Mouse (Mus musculus) brain, embryonic 14.5 days (tissue): ENCODE measurements around the gene Zswim7.

ENCODE experiments used
- CTCF ChIP-seq: fragments of 200-500 bp; IDR thresholded peaks from 2 replicates; pipeline ENCODE4 v1.5.1; 2012; ENCODE audit warnings: inconsistent platforms, mild to moderate bottlenecking, moderate library complexity, borderline replicate concordance; ENCODE audit not compliant: insufficient read depth, insufficient read length; ENCODE audit errors: extremely low read depth
- POLR2A ChIP-seq: fragments of 200-500 bp; IDR thresholded peaks from 2 replicates; pipeline ENCODE4 v1.6.1; 2012; ENCODE audit warnings: mild to moderate bottlenecking, inconsistent platforms, borderline replicate concordance; ENCODE audit not compliant: poor library complexity, insufficient read depth, insufficient read length, severe bottlenecking; ENCODE audit errors: extremely low read depth

GRCm38 (mm10) chr11:62244471-62244870 is 36.7 kb downstream of the Zswim7 start:
- TF ChIP-seq CTCF (no peak), POLR2A (no peak)
